Mouse (Mus musculus) ovary, adult 18-20 months (tissue): ENCODE results near the gene Gm21788.
"Not testable (repeated sequence)": the region's sequence is repeated elsewhere in the genome, so short reads cannot be mapped to it uniquely, and the experiment has no call there.

Experiments used
- DNase-seq: peaks from one replicate; pipeline ENCODE4 v3.0.0; 2022; ENCODE audit warnings: low spot score, mixed read lengths

Gene Gm21788

GRCm38 (mm10) chrY:7404710-7405109 lies at the start of gene Gm21788:
Gene Gm21788 (plus strand): TSS chrY:7405010.
- DNase-seq = not testable (repeated sequence)
